Mouse (Mus musculus) forebrain, embryonic 13.5 days (tissue): ENCODE measurements at regions not wholly inside any gene's neighbourhood (a gene's known extent, or its start where the extent isn't known, plus 50 kb on each side); places are given as distances from the start of the nearest gene placed in this dataset.

Experiments used
- ATAC-seq: fragments of 200-750 bp; cut with Nextera tagmentation; 2 replicates; pipeline ENCODE4 v1.8.0; 2017
- H3K27ac ChIP-seq: fragments of 300-500 bp; sonication (generic); 2 replicates; pipeline ENCODE4 v1.5.1; 2015; ENCODE audit warnings: inconsistent platforms, mild to moderate bottlenecking, moderate library complexity
- H3K27me3 ChIP-seq: fragments of 300-500 bp; sonication (generic); 2 replicates; pipeline ENCODE4 v1.6.1; 2015; ENCODE audit warnings: mild to moderate bottlenecking, inconsistent platforms
- H3K36me3 ChIP-seq: fragments of 300-500 bp; sonication (generic); 2 replicates; pipeline ENCODE4 v1.6.1; 2015; ENCODE audit warnings: mild to moderate bottlenecking, inconsistent platforms; ENCODE audit not compliant: poor library complexity, severe bottlenecking
- H3K4me1 ChIP-seq: fragments of 300-500 bp; sonication (generic); 2 replicates; pipeline ENCODE4 v1.6.1; 2015; ENCODE audit warnings: inconsistent platforms
- H3K4me2 ChIP-seq: fragments of 300-500 bp; sonication (generic); 2 replicates; pipeline ENCODE4 v1.6.1; 2015; ENCODE audit warnings: inconsistent platforms, mild to moderate bottlenecking, moderate library complexity
- H3K4me3 ChIP-seq: fragments of 300-500 bp; sonication (generic); 2 replicates; pipeline ENCODE4 v1.5.1; 2015; ENCODE audit warnings: mild to moderate bottlenecking, inconsistent platforms
- H3K9ac ChIP-seq: fragments of 300-500 bp; sonication (generic); 2 replicates; pipeline ENCODE4 v1.6.1; 2015; ENCODE audit warnings: mild to moderate bottlenecking, inconsistent platforms
- H3K9me3 ChIP-seq: fragments of 300-500 bp; sonication (generic); replicated peaks from 2 replicates; pipeline ENCODE4 v1.6.1; 2016; ENCODE audit warnings: inconsistent platforms
- WGBS: fragments of 180-500 bp; shearing (Covaris S2); methylation state at CpG from one replicate; pipeline ENCODE4 v1.1.7; 2015; 5-methylcytosine and 5-hydroxymethylcytosine counted together

DNA sequence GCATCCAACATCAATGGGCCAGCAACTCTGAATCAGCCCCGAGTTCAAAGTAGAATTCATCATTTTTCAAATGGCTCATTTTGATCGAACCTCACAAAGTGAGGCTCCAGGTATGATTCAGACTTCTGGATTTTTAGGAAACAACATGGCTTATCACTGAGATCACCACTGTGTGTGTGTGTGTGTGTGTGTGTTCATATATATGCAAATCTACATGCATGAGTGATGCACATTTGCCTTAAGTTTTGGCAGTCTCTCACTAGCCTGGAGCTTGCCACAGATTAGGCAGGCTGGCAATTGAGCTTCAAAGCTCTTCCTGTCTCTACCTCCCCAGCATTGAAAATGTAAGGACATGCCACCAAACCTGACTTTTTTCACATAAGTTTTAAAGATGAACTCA lies 195.1 kb upstream of the Mindy3 start:
- WGBS = 86% methylated on average over 2 of the region's 2 CpGs
- Histone ChIP-seq H3K9me3 (no peaks in the 10 kb centered on the region), H3K4me3 (no peak overlapping the region)

DNA sequence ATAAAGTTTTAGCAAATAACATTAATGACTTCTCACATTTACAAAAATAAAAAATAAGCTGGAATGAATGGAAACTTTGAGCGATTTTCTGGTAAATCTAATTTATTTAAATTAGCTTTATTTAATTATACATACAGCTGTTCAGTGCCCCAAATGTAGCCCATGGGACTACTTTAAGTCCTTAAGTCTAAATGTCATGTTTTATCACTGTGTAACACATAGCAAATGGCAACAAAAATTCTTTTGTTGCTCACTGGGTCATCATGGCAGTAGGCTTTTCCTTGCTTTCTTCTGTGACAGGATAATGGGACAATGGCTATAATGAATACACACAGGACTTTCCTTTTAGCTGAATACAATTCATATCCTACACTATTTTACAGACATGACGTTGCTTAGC lies 194.6 kb upstream of the Mindy3 start:
- Histone ChIP-seq H3K4me1 (no peaks in the 10 kb centered on the region), H3K36me3 (no peaks in the 10 kb centered on the region), H3K9ac (no peak overlapping the region), H3K4me3 (no peak overlapping the region), H3K9me3 (no peaks in the 10 kb centered on the region), H3K27ac (no peak overlapping the region), H3K4me2 (no peak overlapping the region), H3K27me3 (no peaks in the 10 kb centered on the region)
- no peak for ATAC-seq
- 64% methylated on average over 2 of the region's 2 CpGs for WGBS

More for the DNA sequence above, 195.1 kb upstream of the Mindy3 start:
- Histone ChIP-seq H3K36me3 (no peaks in the 10 kb centered on the region), H3K9ac (no peak overlapping the region), H3K4me2 (no peak overlapping the region), H3K4me1 (no peaks in the 10 kb centered on the region), H3K27me3 (no peaks in the 10 kb centered on the region), H3K27ac (no peak overlapping the region)
- no peak for ATAC-seq

GRCm38 (mm10) chr2:12582566-12582965 lies 163.3 kb upstream of the Mindy3 start:
- Histone ChIP-seq H3K4me2 (no peak overlapping the region), H3K27ac (no peak overlapping the region), H3K4me1 (peaks cover 4% of the 10 kb centered on the region), H3K27me3 (no peaks in the 10 kb centered on the region), H3K9me3 (no peaks in the 10 kb centered on the region), H3K36me3 (no peaks in the 10 kb centered on the region), H3K4me3 (no peak overlapping the region), H3K9ac (no peak overlapping the region)
- peak; percentile 59 for ATAC-seq
- 44% methylated on average over 2 of the region's 2 CpGs for WGBS

DNA sequence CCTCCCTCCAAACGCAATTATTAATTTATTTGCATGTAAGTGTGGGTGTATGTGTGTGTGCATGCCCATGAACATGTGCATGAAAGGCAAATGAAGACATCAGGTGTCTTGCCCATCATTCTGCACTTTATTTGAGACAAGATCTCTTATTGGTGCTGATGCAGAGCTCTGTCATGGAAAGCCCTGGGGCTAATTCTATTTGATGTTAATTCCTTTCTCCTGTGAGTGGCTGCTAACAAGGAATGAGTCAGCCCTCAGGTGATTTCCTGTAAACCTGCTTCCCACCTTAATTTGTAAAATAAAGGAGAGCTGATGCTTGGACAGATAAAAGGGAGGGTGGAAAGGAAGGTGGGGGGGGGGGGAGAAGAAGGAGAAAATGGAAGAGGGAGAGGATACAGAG lies 138.5 kb upstream of the Mindy3 start:
- no peaks in the 10 kb centered on the region for H3K27me3 ChIP-seq
- no peak overlapping the region for H3K4me3 ChIP-seq
- H3K4me2 ChIP-seq = no peak overlapping the region
- ATAC-seq = no peak
- no peak overlapping the region for H3K27ac ChIP-seq
- 63% methylated on average over 1 of the region's 1 CpGs for WGBS
- no peaks in the 10 kb centered on the region for H3K36me3 ChIP-seq
- no peaks in the 10 kb centered on the region for H3K4me1 ChIP-seq
- H3K9ac ChIP-seq = no peak overlapping the region
- no peaks in the 10 kb centered on the region for H3K9me3 ChIP-seq

GRCm38 (mm10) chr2:12522411-12522810 lies 103.1 kb upstream of the Mindy3 start:
- WGBS = 70% methylated on average over 5 of the region's 5 CpGs
- no peak for ATAC-seq
- no peaks in the 10 kb centered on the region for H3K4me1 ChIP-seq
- H3K4me2 ChIP-seq = no peak overlapping the region
- no peaks in the 10 kb centered on the region for H3K36me3 ChIP-seq
- no peak overlapping the region for H3K9ac ChIP-seq
- no peaks in the 10 kb centered on the region for H3K9me3 ChIP-seq
- no peaks in the 10 kb centered on the region for H3K27me3 ChIP-seq
- no peak overlapping the region for H3K4me3 ChIP-seq
- no peak overlapping the region for H3K27ac ChIP-seq

DNA sequence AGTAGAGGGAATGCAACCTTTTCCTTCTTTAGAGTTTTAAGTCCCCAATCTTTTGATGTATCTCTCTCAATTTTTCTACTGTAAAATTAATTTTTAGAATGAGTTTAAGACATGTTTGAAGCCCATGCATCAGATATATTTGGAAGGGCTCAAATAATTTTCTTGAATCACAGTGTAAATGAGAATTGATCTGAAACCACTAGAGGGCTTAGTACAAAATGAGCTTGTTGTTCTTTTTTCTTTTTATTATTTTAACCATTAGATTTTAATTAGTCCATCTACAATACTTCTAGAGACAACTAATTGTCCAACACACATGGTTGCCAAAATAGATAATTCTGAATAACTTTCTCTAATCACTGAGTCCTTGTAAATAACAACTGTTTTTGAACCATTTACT lies 102.5 kb upstream of the Mindy3 start:
- ATAC-seq = no peak
- H3K9ac ChIP-seq = no peak overlapping the region

GRCm38 (mm10) chr2:12492369-12492768 lies 73.1 kb upstream of the Mindy3 start:
- no peak overlapping the region for H3K9ac ChIP-seq
- no peak overlapping the region for H3K4me3 ChIP-seq
- H3K36me3 ChIP-seq = no peaks in the 10 kb centered on the region
- no peaks in the 10 kb centered on the region for H3K27me3 ChIP-seq
- no peak for ATAC-seq
- H3K4me2 ChIP-seq = no peak overlapping the region
- no peaks in the 10 kb centered on the region for H3K4me1 ChIP-seq
- no peak overlapping the region for H3K27ac ChIP-seq
- WGBS = 87% methylated on average over 3 of the region's 3 CpGs
- no peaks in the 10 kb centered on the region for H3K9me3 ChIP-seq

More for the DNA sequence above, 102.5 kb upstream of the Mindy3 start:
- no peak overlapping the region for H3K27ac ChIP-seq
- no peaks in the 10 kb centered on the region for H3K9me3 ChIP-seq
- no peak overlapping the region for H3K4me3 ChIP-seq
- H3K4me1 ChIP-seq = no peaks in the 10 kb centered on the region
- H3K27me3 ChIP-seq = no peaks in the 10 kb centered on the region
- no peaks in the 10 kb centered on the region for H3K36me3 ChIP-seq
- H3K4me2 ChIP-seq = no peak overlapping the region

GRCm38 (mm10) chr2:12469440-12470339 lies 50.4 kb upstream of the Mindy3 start:
- Histone ChIP-seq H3K4me1 (no peaks in the 10 kb centered on the region), H3K4me3 (no peak overlapping the region), H3K36me3 (no peaks in the 10 kb centered on the region), H3K9ac (no peak overlapping the region), H3K4me2 (no peak overlapping the region), H3K27ac (no peak overlapping the region), H3K27me3 (no peaks in the 10 kb centered on the region), H3K9me3 (no peaks in the 10 kb centered on the region)
- WGBS = 87% methylated on average over 7 of the region's 7 CpGs
- no peak for ATAC-seq
